Mouse (Mus musculus) midbrain, embryonic 10.5 days (tissue): Measurements from ENCODE around the gene Rnf11. TPM values are rescaled to one million over a fixed set of nuclear protein-coding genes. Genes with fewer than 3 reads are reported as not detected.

Source experiments
- DNase-seq: peaks from one replicate; pipeline ENCODE4 v3.0.0-alpha.2; 2017; ENCODE audit warnings: low spot score
- H3K27ac ChIP-seq: fragments of 300-500 bp; sonication (generic); replicated peaks from 2 replicates; pipeline ENCODE4 v1.5.1; 2016; ENCODE audit warnings: mild to moderate bottlenecking
- H3K27me3 ChIP-seq: fragments of 300-500 bp; sonication (generic); 2 replicates; pipeline ENCODE4 v1.6.1; 2016; ENCODE audit warnings: low read depth, mild to moderate bottlenecking; ENCODE audit not compliant: poor library complexity, severe bottlenecking
- H3K36me3 ChIP-seq: fragments of 300-500 bp; sonication (generic); 2 replicates; pipeline ENCODE4 v1.6.1; 2016; ENCODE audit warnings: mild to moderate bottlenecking, moderate library complexity
- H3K4me1 ChIP-seq: fragments of 300-500 bp; sonication (generic); 2 replicates; pipeline ENCODE4 v1.6.1; 2016
- H3K4me3 ChIP-seq: fragments of 300-500 bp; sonication (generic); 2 replicates; pipeline ENCODE4 v1.5.1; 2016; ENCODE audit warnings: mild to moderate bottlenecking, moderate library complexity
- H3K9me3 ChIP-seq: fragments of 300-500 bp; sonication (generic); replicated peaks from 2 replicates; pipeline ENCODE4 v1.6.1; 2016; ENCODE audit warnings: mild to moderate bottlenecking
- WGBS: fragments of 180-500 bp; shearing (Covaris S2); methylation state at CpG from one replicate; pipeline ENCODE4 v1.1.7; 2016; 5-methylcytosine and 5-hydroxymethylcytosine counted together
- polyA plus RNA-seq: library from polyadenylated mRNA; unstranded; fragments of >200 nt; fragmentation: Nextera tagmentation; extraction: Ambion mirVana; gene quantifications from 2 replicates; pipeline ENCODE4 v1.2.1, GENCODE M21; 2016

The Rnf11 gene
- polyA plus RNA-seq, 1 experiment from 2014 or later = 24.5 TPM

- 92% methylated on average over 7 of the region's 7 CpGs for WGBS
- Histone ChIP-seq H3K4me1 (peaks cover 12% of the 10 kb centered on the region), H3K4me3 (no peak overlapping the region)
Observed at GRCm38 (mm10) chr4:109421608-109422007, 62.9 kb downstream of the Rnf11 start.

GRCm38 (mm10) chr4:109420138-109420795, 64.3 kb downstream of the Rnf11 start:
- H3K27ac ChIP-seq = no peak overlapping the region
- WGBS = 74% methylated on average over 8 of the region's 8 CpGs
- DNase-seq = no peak
- H3K4me3 ChIP-seq = no peak overlapping the region
- no peaks in the 10 kb centered on the region for H3K36me3 ChIP-seq
- no peaks in the 10 kb centered on the region for H3K27me3 ChIP-seq
- H3K4me1 ChIP-seq = peaks cover 12% of the 10 kb centered on the region
- H3K9me3 ChIP-seq = no peaks in the 10 kb centered on the region

More at GRCm38 (mm10) chr4:109421608-109422007, 62.9 kb downstream of the Rnf11 start:
- Histone ChIP-seq H3K27ac (no peak overlapping the region), H3K9me3 (no peaks in the 10 kb centered on the region), H3K36me3 (no peaks in the 10 kb centered on the region), H3K27me3 (no peaks in the 10 kb centered on the region)
- DNase-seq = no peak

- WGBS = 87% methylated on average over 4 of the region's 4 CpGs
Observed at GRCm38 (mm10) chr4:109419563-109419962, 65.0 kb downstream of the Rnf11 start.

GRCm38 (mm10) chr4:109419017-109419416, 65.5 kb downstream of the Rnf11 start:
- Histone ChIP-seq H3K36me3 (no peaks in the 10 kb centered on the region), H3K4me1 (peaks cover 12% of the 10 kb centered on the region), H3K4me3 (no peak overlapping the region), H3K27me3 (no peaks in the 10 kb centered on the region), H3K27ac (0 out of 2 replicates have a peak overlapping the region, but pooled peaks have one; percentile 23), H3K9me3 (no peaks in the 10 kb centered on the region)
- no peak for DNase-seq
- WGBS = 44% methylated on average over 3 of the region's 3 CpGs

More at GRCm38 (mm10) chr4:109419563-109419962, 65.0 kb downstream of the Rnf11 start:
- Histone ChIP-seq H3K36me3 (no peaks in the 10 kb centered on the region), H3K4me1 (peaks cover 12% of the 10 kb centered on the region), H3K4me3 (no peak overlapping the region), H3K9me3 (no peaks in the 10 kb centered on the region), H3K27me3 (no peaks in the 10 kb centered on the region), H3K27ac (no peak overlapping the region)
- DNase-seq = no peak

- WGBS = 89% methylated on average over 1 of the region's 1 CpGs
- no peak overlapping the region for H3K4me3 ChIP-seq
- no peaks in the 10 kb centered on the region for H3K36me3 ChIP-seq
- DNase-seq = no peak
- H3K4me1 ChIP-seq = peaks cover 12% of the 10 kb centered on the region
- H3K27me3 ChIP-seq = no peaks in the 10 kb centered on the region
- no peak overlapping the region for H3K27ac ChIP-seq
- no peaks in the 10 kb centered on the region for H3K9me3 ChIP-seq
Observed at GRCm38 (mm10) chr4:109417998-109418397, 66.5 kb downstream of the Rnf11 start.

GRCm38 (mm10) chr4:109412233-109412632, 72.3 kb downstream of the Rnf11 start:
- Histone ChIP-seq H3K4me1 (peaks cover 4% of the 10 kb centered on the region), H3K27ac (no peak overlapping the region), H3K27me3 (peaks cover 15% of the 10 kb centered on the region), H3K36me3 (no peaks in the 10 kb centered on the region), H3K9me3 (no peaks in the 10 kb centered on the region), H3K4me3 (no peak overlapping the region)
- DNase-seq = no peak
- WGBS = 91% methylated on average over 5 of the region's 5 CpGs

- DNase-seq = no peak
- H3K9me3 ChIP-seq = no peaks in the 10 kb centered on the region
- H3K36me3 ChIP-seq = no peaks in the 10 kb centered on the region
- H3K27me3 ChIP-seq = peaks cover 20% of the 10 kb centered on the region
- 90% methylated on average over 6 of the region's 6 CpGs for WGBS
- H3K27ac ChIP-seq = peak overlapping the region; percentile 55; the same call in 1 of the 2 replicates
- H3K4me3 ChIP-seq = no peak overlapping the region
- peaks cover 11% of the 10 kb centered on the region for H3K4me1 ChIP-seq
Observed at GRCm38 (mm10) chr4:109411377-109411967, 73.1 kb downstream of the Rnf11 start.

- no peak overlapping the region for H3K4me3 ChIP-seq
- peaks cover 26% of the 10 kb centered on the region for H3K27me3 ChIP-seq
- H3K9me3 ChIP-seq = no peaks in the 10 kb centered on the region
- DNase-seq = no peak
- 72% methylated on average over 9 of the region's 9 CpGs for WGBS
- no peaks in the 10 kb centered on the region for H3K36me3 ChIP-seq
- peaks cover 18% of the 10 kb centered on the region for H3K4me1 ChIP-seq
- peak overlapping the region; percentile 55; the same call in 1 of the 2 replicates for H3K27ac ChIP-seq
Observed at GRCm38 (mm10) chr4:109410681-109411376, 73.7 kb downstream of the Rnf11 start.

GRCm38 (mm10) chr4:109407701-109408485, 76.6 kb downstream of the Rnf11 start:
- H3K27ac ChIP-seq = 0 out of 2 replicates have a peak overlapping the region, but pooled peaks have one; percentile 81
- no peaks in the 10 kb centered on the region for H3K9me3 ChIP-seq
- H3K27me3 ChIP-seq = peaks cover 35% of the 10 kb centered on the region
- 84% methylated on average over 9 of the region's 9 CpGs for WGBS
- H3K4me1 ChIP-seq = peaks cover 23% of the 10 kb centered on the region
- H3K36me3 ChIP-seq = no peaks in the 10 kb centered on the region
- DNase-seq = no peak
- H3K4me3 ChIP-seq = peak overlapping the region; percentile 72

GRCm38 (mm10) chr4:109407176-109407520, 77.4 kb downstream of the Rnf11 start:
- Histone ChIP-seq H3K27ac (peak overlapping the region; percentile 81), H3K9me3 (no peaks in the 10 kb centered on the region), H3K4me3 (peak overlapping the region; percentile 72), H3K27me3 (peaks cover 35% of the 10 kb centered on the region), H3K4me1 (peaks cover 23% of the 10 kb centered on the region), H3K36me3 (no peaks in the 10 kb centered on the region)
- 2% methylated on average over 23 of the region's 24 CpGs for WGBS
- no peak for DNase-seq

GRCm38 (mm10) chr4:109406486-109407175, 77.9 kb downstream of the Rnf11 start, which contains the start of gene Ttc39a:
TSS of gene Ttc39a (plus strand) at chr4:109406623.
- H3K27ac ChIP-seq = peak within 1 kb of the TSS; percentile 81
- H3K9me3 ChIP-seq = no peaks in the 10 kb centered on the region
- peaks cover 26% of the 10 kb centered on the region for H3K4me1 ChIP-seq
- 2% methylated on average over 56 of the region's 56 CpGs for WGBS
- DNase-seq = peak; percentile 67
- peak within 1 kb of the TSS; percentile 72 for H3K4me3 ChIP-seq
- no peaks in the 10 kb centered on the region for H3K36me3 ChIP-seq
- H3K27me3 ChIP-seq = peaks cover 35% of the 10 kb centered on the region

- Histone ChIP-seq H3K9me3 (no peaks in the 10 kb centered on the region), H3K4me3 (peak overlapping the region; percentile 72), H3K27me3 (peaks cover 35% of the 10 kb centered on the region), H3K27ac (peak overlapping the region; percentile 81), H3K4me1 (peaks cover 25% of the 10 kb centered on the region), H3K36me3 (no peaks in the 10 kb centered on the region)
- DNase-seq = peak; percentile 38
- 12% methylated on average over 3 of the region's 3 CpGs for WGBS
Observed at GRCm38 (mm10) chr4:109406054-109406485, 78.5 kb downstream of the Rnf11 start.
